Mouse (Mus musculus): ENCODE data around the gene Xpo1.
"Not testable (repeated sequence)": the region's sequence is repeated elsewhere in the genome, so short reads cannot be mapped to it uniquely, and the experiment has no call there.

Gene Xpo1

GRCm38 (mm10) chr11:23255427-23256193, at the start of gene Xpo1:
Gene Xpo1 (plus strand): TSS chr11:23256041.
- DNase-seq (ENCODE audit: low spot score), result peak; percentile 100

GRCm38 (mm10) chr11:23209717-23210116, 46.1 kb upstream of the Xpo1 start:
- no peak for DNase-seq (ENCODE audit: low spot score)

GRCm38 (mm10) chr11:23210590-23211510, 45.0 kb upstream of the Xpo1 start:
- no peak for DNase-seq (ENCODE audit: low spot score)

GRCm38 (mm10) chr11:23217430-23217829, 38.4 kb upstream of the Xpo1 start:
- DNase-seq (ENCODE audit: low spot score), result no peak

- no peak for DNase-seq (ENCODE audit: low spot score)
Measured at GRCm38 (mm10) chr11:23236015-23236414, 19.8 kb upstream of the Xpo1 start.

- DNase-seq (ENCODE audit: low spot score), result no peak
Measured at GRCm38 (mm10) chr11:23253931-23254330, 1.9 kb upstream of the Xpo1 start.

- no peak for DNase-seq (ENCODE audit: low spot score)
Measured at GRCm38 (mm10) chr11:23254548-23254947, 1.3 kb upstream of the Xpo1 start.

- DNase-seq (ENCODE audit: low spot score), result no peak
Measured at GRCm38 (mm10) chr11:23255053-23255426, 801 bp upstream of the Xpo1 start.

- no peak for DNase-seq (ENCODE audit: low spot score)
Measured at GRCm38 (mm10) chr11:23256194-23256802, 457 bp downstream of the Xpo1 start.

- peak; percentile 48 for DNase-seq (ENCODE audit: low spot score)
Measured at GRCm38 (mm10) chr11:23256803-23257704, 1.2 kb downstream of the Xpo1 start.

GRCm38 (mm10) chr11:23259073-23259472, 3.2 kb downstream of the Xpo1 start:
- no peak for DNase-seq (ENCODE audit: low spot score)

- no peak for DNase-seq (ENCODE audit: low spot score)
Measured at GRCm38 (mm10) chr11:23259481-23259880, 3.6 kb downstream of the Xpo1 start.

GRCm38 (mm10) chr11:23260186-23260585, 4.3 kb downstream of the Xpo1 start:
- DNase-seq (ENCODE audit: low spot score), result no peak

- no peak for DNase-seq (ENCODE audit: low spot score)
Measured at GRCm38 (mm10) chr11:23261490-23261889, 5.6 kb downstream of the Xpo1 start.

GRCm38 (mm10) chr11:23264949-23265348, 9.1 kb downstream of the Xpo1 start:
- DNase-seq (ENCODE audit: low spot score), result no peak

- no peak for DNase-seq (ENCODE audit: low spot score)
Measured at GRCm38 (mm10) chr11:23271770-23272724, 16.2 kb downstream of the Xpo1 start.

- DNase-seq (ENCODE audit: low spot score), result no peak
Measured at GRCm38 (mm10) chr11:23275780-23276179, 19.9 kb downstream of the Xpo1 start.

- no peak for DNase-seq (ENCODE audit: low spot score)
Measured at GRCm38 (mm10) chr11:23284469-23284868, 28.6 kb downstream of the Xpo1 start.

GRCm38 (mm10) chr11:23288866-23289265, 33.0 kb downstream of the Xpo1 start:
- not testable (repeated sequence) for DNase-seq (ENCODE audit: low spot score)

- no peak for DNase-seq (ENCODE audit: low spot score)
Measured at GRCm38 (mm10) chr11:23297379-23297778, 41.5 kb downstream of the Xpo1 start.

All from left cerebral cortex, adult 11 months (tissue).